Mouse (Mus musculus): ENCODE data around the gene Rb1. TPM values are rescaled to one million over a fixed set of nuclear protein-coding genes. Genes with fewer than 3 reads are reported as not detected.

Rb1 gene
- polyA plus RNA-seq, 1 experiment from 2014 or later = 24.4 TPM

DNA sequence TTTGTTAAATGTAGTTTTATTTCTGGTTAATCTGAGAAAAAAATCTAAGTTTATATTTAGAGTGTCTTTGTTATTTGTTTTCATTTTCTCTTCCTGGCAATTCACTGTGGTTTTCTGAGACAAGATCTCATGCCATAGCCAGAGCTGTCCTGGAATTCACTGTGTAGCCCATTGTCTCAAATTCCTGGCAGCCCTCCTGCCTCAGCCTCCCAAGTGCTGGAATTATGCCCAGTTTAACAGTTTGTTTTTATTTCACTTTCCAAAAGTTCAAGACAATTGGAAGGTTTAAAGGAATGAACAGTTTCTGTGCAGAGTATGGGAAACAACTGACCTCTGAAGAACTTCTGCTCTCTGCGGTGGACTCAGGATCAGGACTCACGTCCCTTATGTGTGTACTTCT is 4.2 kb upstream of the Rb1 start:
- Histone ChIP-seq H3K27me3 (replicated peaks; ENCODE audit: low read depth, poor library complexity, severe bottlenecking) (no peaks in the 10 kb centered on the region), H3K4me3 (no peak overlapping the region), H3K9me3 (no peaks in the 10 kb centered on the region), H3K27ac (replicated peaks) (no peak overlapping the region), H3K4me1 (peaks cover 7% of the 10 kb centered on the region), H3K36me3 (replicated peaks) (no peaks in the 10 kb centered on the region)
- no peak for DNase-seq (ENCODE audit: low spot score)
- WGBS = 89% methylated on average over 2 of the region's 2 CpGs

DNA sequence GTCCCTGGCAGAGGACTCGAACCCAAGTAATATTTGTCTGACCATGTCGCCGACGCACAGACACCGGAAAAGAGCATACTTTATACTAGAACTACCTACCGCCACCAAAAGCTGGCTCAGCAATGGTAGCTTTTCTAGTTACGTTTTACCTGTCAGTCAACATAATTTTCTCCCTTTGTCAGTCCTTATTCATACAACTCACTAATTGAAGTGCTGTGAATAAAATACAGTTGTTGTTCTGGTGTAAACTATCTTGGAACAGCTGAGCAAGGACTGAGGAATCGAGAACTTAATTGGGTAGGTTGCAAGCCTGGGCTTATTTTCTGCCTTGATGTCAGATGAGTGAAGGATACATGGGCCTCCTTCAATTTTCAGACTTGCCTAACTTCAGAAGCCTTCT is 889 bp upstream of the Rb1 start:
- Histone ChIP-seq H3K4me3 (peak overlapping the region; percentile 92), H3K27ac (replicated peaks) (peak overlapping the region; percentile 91), H3K9me3 (no peaks in the 10 kb centered on the region), H3K4me1 (peaks cover 15% of the 10 kb centered on the region), H3K27me3 (replicated peaks; ENCODE audit: low read depth, poor library complexity, severe bottlenecking) (no peaks in the 10 kb centered on the region), H3K36me3 (replicated peaks) (no peaks in the 10 kb centered on the region)
- WGBS = 10% methylated on average over 8 of the region's 8 CpGs
- DNase-seq (ENCODE audit: low spot score) = no peak

DNA sequence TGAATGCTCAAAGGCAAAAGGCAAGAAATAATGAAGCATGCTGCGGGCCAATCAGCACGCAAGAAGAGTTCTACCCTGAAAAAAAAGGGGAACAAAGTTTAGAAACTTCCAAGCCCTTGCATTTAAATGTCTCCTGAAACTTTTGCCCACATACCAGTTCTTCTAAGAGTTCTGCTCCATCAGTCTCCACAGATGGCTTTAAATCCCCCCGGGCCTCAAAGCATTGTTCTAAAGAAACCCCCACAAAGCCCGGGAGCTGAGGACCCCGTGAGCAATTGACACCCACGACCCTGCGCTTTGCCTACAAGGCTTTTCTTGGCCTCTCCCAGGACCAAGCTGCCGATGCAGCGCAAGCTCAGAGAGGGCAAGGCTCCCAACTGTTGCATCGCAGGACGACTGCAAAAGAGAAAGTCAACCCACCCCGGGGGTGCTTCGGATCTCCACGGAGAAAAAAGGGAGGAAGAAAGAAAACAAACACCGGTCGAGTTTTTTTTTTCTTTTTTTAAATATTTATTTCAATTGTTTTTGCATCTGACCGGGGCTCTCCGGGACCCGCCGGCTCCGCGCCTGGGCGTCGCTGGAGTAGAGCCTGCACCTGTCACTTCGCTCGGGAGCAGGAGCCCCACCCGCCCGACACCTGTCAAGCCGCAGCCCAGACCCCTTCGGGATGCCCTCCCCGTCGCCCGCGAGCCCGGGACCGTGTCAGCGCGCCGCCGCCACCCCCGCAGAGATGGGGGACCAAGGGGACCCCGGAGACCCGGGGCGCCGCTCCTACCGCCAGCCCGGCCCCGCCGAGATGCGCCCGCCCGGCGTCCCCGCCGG is 777 bp downstream of the Rb1 start:
- Histone ChIP-seq H3K36me3 (replicated peaks) (no peaks in the 10 kb centered on the region), H3K4me3 (peak overlapping the region; percentile 92), H3K4me1 (peaks cover 15% of the 10 kb centered on the region), H3K9me3 (no peaks in the 10 kb centered on the region), H3K27me3 (replicated peaks; ENCODE audit: low read depth, poor library complexity, severe bottlenecking) (no peaks in the 10 kb centered on the region), H3K27ac (replicated peaks) (peak overlapping the region; percentile 91)
- under 1% methylated on average over 55 of the region's 55 CpGs for WGBS
- DNase-seq (ENCODE audit: low spot score) = peak; percentile 50

DNA sequence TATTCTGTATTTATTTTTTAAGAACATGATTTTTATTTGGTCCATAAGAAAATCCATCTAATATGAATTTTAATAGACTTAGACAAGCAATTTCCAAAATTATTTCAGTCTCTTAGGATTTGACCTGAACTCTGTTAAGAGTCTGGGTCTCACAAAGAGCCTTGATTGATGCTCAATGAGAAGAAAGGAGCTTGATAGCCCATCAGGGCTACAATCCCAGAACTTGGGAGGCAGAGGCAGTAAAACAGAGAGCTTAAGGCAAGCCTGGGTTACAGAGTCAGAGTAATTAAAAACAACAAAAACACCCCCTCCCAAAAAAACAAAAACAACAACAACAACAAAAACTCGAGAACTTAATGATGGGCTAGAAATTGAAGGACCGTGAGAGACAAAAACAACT is 1.7 kb downstream of the Rb1 start:
- DNase-seq (ENCODE audit: low spot score) = no peak
- Histone ChIP-seq H3K9me3 (no peaks in the 10 kb centered on the region), H3K27me3 (replicated peaks; ENCODE audit: low read depth, poor library complexity, severe bottlenecking) (no peaks in the 10 kb centered on the region), H3K4me1 (peaks cover 15% of the 10 kb centered on the region), H3K27ac (replicated peaks) (no peak overlapping the region), H3K4me3 (peak overlapping the region; percentile 92), H3K36me3 (replicated peaks) (0 out of 2 replicates have a peak, but pooled peaks cover under 1% of the 10 kb centered on the region)
- WGBS = 58% methylated on average over 2 of the region's 2 CpGs

DNA sequence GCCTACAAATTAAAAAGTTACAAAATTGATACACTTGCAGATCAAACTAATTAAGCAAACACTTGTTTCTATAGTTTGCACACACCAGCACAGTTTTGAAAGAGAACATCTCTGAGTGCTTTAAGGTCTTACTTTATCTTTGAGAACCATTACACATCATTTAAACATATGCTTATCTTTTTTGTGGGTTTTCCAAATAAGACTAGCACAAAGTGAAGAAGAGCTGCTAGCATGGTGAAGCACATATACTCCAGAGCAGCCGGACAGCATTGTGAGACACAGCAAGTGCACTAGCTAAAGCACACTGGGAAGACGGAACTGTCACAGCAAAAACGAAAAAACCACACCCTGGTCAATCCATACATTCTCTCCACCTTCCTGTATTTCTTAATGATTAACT is 3.5 kb downstream of the Rb1 start:
- no peaks in the 10 kb centered on the region for H3K27me3 ChIP-seq (replicated peaks; ENCODE audit: low read depth, poor library complexity, severe bottlenecking)
- 85% methylated on average over 3 of the region's 3 CpGs for WGBS
- no peak overlapping the region for H3K27ac ChIP-seq (replicated peaks)
- H3K4me1 ChIP-seq = peaks cover 15% of the 10 kb centered on the region
- no peak overlapping the region for H3K4me3 ChIP-seq
- 0 out of 2 replicates have a peak, but pooled peaks cover 5% of the 10 kb centered on the region for H3K36me3 ChIP-seq (replicated peaks)
- no peaks in the 10 kb centered on the region for H3K9me3 ChIP-seq
- no peak for DNase-seq (ENCODE audit: low spot score)

DNA sequence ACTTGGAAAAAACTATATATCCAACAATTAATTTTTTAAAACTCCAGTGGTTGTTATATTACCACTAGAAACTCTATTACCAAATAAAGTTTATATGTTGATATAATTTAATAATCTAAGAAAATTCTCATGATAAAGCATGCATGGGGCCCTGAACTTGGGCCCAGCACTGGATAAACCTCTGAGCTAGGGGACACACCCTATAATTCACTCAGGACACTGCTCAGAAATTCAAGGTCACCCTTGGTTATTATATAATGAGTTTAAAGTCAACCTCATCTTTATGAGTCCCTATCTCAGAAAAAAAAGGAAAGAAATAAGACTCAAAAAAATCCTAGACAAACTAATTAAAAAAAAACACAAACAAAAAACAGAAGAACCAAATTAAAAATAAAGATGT is 8.7 kb downstream of the Rb1 start:
- Histone ChIP-seq H3K4me3 (no peak overlapping the region), H3K4me1 (peaks cover 7% of the 10 kb centered on the region), H3K27ac (replicated peaks) (no peak overlapping the region), H3K36me3 (replicated peaks) (0 out of 2 replicates have a peak, but pooled peaks cover 5% of the 10 kb centered on the region), H3K27me3 (replicated peaks; ENCODE audit: low read depth, poor library complexity, severe bottlenecking) (no peaks in the 10 kb centered on the region), H3K9me3 (no peaks in the 10 kb centered on the region)
- DNase-seq (ENCODE audit: low spot score) = no peak

DNA sequence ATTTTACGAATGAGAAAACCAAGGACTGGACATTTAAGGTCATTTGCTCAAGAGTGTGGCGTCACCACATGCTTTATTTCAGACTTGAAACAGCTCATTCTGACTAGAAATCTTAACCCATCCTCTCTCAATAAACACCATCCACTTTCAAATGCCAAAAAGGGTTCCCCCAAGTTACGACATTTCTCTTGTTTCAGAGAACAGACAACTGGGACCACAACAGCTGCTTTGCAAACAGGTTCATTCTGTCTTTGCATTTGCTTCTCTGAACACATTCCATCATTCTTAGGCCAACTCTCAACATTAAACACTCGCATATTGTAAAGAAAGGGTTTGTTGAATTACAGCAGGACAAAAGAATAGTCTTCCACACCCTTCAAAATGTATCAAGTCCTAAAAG is 11.8 kb downstream of the Rb1 start:
- Histone ChIP-seq H3K36me3 (replicated peaks) (0 out of 2 replicates have a peak, but pooled peaks cover 3% of the 10 kb centered on the region), H3K4me3 (no peak overlapping the region), H3K27me3 (replicated peaks; ENCODE audit: low read depth, poor library complexity, severe bottlenecking) (no peaks in the 10 kb centered on the region), H3K27ac (replicated peaks) (no peak overlapping the region), H3K9me3 (no peaks in the 10 kb centered on the region), H3K4me1 (peaks cover 7% of the 10 kb centered on the region)
- WGBS = 86% methylated on average over 4 of the region's 4 CpGs
- no peak for DNase-seq (ENCODE audit: low spot score)

DNA sequence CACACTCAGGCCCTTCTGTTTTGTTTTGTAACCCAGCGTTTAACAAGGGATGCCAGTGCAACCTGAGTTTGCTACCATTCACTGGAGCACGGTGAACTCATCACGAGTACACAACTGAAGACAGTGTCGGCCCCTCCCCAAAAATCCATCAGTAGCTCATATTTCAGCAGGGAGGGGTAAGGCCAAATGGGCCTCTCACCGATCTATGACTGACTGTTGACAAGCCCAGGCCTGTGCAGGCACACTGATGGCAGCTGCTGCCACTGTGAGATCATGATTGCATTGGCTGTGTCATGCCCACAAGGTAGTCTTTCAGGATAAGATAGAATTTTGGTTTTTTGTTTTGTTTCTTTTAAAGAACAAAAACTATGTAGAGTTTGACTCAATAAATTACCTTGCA is 12.2 kb downstream of the Rb1 start:
- peak; percentile 40 for DNase-seq (ENCODE audit: low spot score)

DNA sequence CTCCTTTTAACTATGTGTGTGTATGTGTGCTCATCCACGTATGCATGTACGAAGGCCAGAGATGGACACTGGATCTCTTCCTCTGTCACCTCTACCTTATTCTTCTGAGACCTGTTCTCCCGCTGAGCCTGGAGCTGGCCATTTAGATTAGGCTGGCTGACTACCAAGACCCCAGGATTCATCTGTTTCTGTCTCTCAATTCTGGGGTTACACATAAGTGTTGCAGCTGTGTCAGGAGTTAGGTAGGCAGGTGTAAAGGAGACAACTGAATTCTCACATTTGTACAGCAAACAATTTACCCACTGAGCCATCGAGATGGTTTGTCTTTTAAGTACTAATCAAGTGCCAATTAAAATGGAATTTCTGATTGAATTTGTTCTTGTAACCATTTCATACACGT is 12.7 kb downstream of the Rb1 start:
- Histone ChIP-seq H3K36me3 (replicated peaks) (no peaks in the 10 kb centered on the region), H3K9me3 (no peaks in the 10 kb centered on the region), H3K27me3 (replicated peaks; ENCODE audit: low read depth, poor library complexity, severe bottlenecking) (no peaks in the 10 kb centered on the region), H3K27ac (replicated peaks) (no peak overlapping the region), H3K4me3 (no peak overlapping the region), H3K4me1 (peaks cover 7% of the 10 kb centered on the region)
- WGBS = 86% methylated on average over 5 of the region's 5 CpGs
- DNase-seq (ENCODE audit: low spot score) = no peak

More for the DNA sequence above, 12.2 kb downstream of the Rb1 start:
- Histone ChIP-seq H3K4me1 (peaks cover 7% of the 10 kb centered on the region), H3K27me3 (replicated peaks; ENCODE audit: low read depth, poor library complexity, severe bottlenecking) (no peaks in the 10 kb centered on the region), H3K9me3 (no peaks in the 10 kb centered on the region), H3K27ac (replicated peaks) (no peak overlapping the region), H3K4me3 (no peak overlapping the region), H3K36me3 (replicated peaks) (no peaks in the 10 kb centered on the region)
- 57% methylated on average over 5 of the region's 5 CpGs for WGBS

DNA sequence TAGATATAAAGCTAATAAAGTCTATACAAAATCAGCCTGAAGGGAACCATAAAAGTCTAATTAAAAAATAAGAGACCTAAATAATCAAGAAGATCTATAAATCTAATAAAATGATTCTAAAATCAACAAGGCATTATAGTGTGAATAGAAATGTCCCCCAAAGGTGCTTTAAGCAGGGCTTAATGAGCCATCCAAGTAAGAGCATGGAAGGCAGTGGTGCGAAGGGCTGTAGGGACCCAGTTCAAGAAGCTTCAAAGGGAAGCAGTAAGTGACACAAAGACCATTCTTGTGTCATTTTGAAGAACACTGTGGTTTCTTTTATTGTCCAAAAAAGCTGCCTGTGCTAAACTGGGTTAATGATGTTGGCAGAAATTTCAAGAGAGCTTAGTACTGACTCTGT is 18.1 kb downstream of the Rb1 start:
- H3K4me1 ChIP-seq = no peaks in the 10 kb centered on the region
- WGBS = 87% methylated on average over 1 of the region's 1 CpGs

DNA sequence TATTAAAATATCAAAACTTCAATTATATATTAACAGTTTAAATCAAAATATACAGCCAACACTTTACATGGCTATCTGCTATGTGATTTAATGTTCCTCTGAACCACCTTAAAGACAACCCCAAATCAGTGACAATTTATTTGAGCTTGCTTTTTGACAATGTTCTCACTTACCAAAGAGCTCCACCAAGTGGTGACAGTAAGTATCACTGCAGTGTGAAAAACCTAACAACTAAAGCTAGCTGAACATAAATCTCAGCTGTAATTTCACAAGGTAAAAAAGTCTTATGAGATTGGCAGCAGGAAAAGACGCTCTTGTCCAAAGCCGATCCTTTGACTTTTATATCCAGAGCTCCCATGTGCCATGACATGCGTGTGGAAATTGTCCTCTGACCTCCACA is 22.4 kb downstream of the Rb1 start:
- no peak overlapping the region for H3K27ac ChIP-seq (replicated peaks)
- H3K27me3 ChIP-seq (replicated peaks; ENCODE audit: low read depth, poor library complexity, severe bottlenecking) = no peaks in the 10 kb centered on the region
- 45% methylated on average over 3 of the region's 3 CpGs for WGBS
- no peaks in the 10 kb centered on the region for H3K4me1 ChIP-seq
- no peaks in the 10 kb centered on the region for H3K9me3 ChIP-seq
- no peaks in the 10 kb centered on the region for H3K36me3 ChIP-seq (replicated peaks)
- DNase-seq (ENCODE audit: low spot score) = no peak
- H3K4me3 ChIP-seq = no peak overlapping the region

More for the DNA sequence above, 18.1 kb downstream of the Rb1 start:
- Histone ChIP-seq H3K27ac (replicated peaks) (no peak overlapping the region), H3K36me3 (replicated peaks) (no peaks in the 10 kb centered on the region), H3K27me3 (replicated peaks; ENCODE audit: low read depth, poor library complexity, severe bottlenecking) (no peaks in the 10 kb centered on the region), H3K4me3 (no peak overlapping the region), H3K9me3 (no peaks in the 10 kb centered on the region)
- no peak for DNase-seq (ENCODE audit: low spot score)

DNA sequence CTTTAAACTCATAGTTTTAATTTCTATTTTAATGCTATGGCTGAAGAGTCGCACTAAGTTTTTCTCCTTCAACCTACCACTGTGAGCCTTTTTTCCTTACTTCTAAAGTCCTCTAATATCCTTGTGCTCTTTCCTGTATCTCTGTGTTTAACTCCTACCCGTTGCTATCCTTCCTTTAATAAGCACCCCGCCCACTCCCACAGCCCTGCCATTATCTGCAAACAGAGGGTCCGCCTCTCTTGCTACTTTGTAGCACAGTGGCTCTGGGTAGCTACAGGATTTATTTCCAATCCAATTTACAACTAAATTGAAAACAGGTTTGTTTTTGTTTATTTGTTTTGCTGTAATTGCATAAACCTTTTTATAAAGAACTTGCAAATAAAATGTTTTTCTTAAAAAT is 23.8 kb downstream of the Rb1 start:
- DNase-seq (ENCODE audit: low spot score) = no peak
- no peaks in the 10 kb centered on the region for H3K36me3 ChIP-seq (replicated peaks)
- no peaks in the 10 kb centered on the region for H3K9me3 ChIP-seq
- H3K4me3 ChIP-seq = no peak overlapping the region
- no peak overlapping the region for H3K27ac ChIP-seq (replicated peaks)
- H3K4me1 ChIP-seq = no peaks in the 10 kb centered on the region
- WGBS = 67% methylated on average over 4 of the region's 4 CpGs
- H3K27me3 ChIP-seq (replicated peaks; ENCODE audit: low read depth, poor library complexity, severe bottlenecking) = no peaks in the 10 kb centered on the region

DNA sequence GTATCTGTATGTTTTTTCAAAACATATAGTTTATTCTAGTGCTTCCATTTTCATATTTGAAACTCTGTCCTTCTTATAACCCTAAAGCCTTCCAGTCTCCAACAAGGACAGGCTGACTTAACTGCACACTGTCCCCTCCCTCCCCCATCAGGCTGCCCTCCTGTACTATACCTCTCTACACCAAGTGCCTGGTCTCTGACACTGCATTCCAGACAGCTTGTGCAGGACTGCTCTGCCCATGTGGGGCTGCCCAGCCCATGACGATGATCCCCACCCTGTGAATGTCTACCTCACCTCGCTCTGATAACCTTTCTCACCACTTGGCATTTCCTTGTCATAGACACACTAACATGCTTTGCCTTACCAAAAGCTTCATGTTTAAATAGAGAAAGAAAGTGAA is 30.1 kb downstream of the Rb1 start:
- H3K27ac ChIP-seq (replicated peaks) = no peak overlapping the region
- H3K9me3 ChIP-seq = no peaks in the 10 kb centered on the region
- H3K4me1 ChIP-seq = no peaks in the 10 kb centered on the region
- H3K4me3 ChIP-seq = no peak overlapping the region
- no peaks in the 10 kb centered on the region for H3K36me3 ChIP-seq (replicated peaks)
- 79% methylated on average over 2 of the region's 2 CpGs for WGBS
- no peaks in the 10 kb centered on the region for H3K27me3 ChIP-seq (replicated peaks; ENCODE audit: low read depth, poor library complexity, severe bottlenecking)
- no peak for DNase-seq (ENCODE audit: low spot score)
